Mouse (Mus musculus): ENCODE data around the gene Prss41. TPM values are rescaled to one million over a fixed set of nuclear protein-coding genes. Genes with fewer than 3 reads are reported as not detected.

Prss41 gene
- polyA plus RNA-seq, 1 experiment from 2014 or later, result not detected

GRCm38 (mm10) chr17:23803366-23804041 lies 40.5 kb downstream of the Prss41 start:
- under 1% methylated on average over 55 of the region's 83 CpGs for WGBS
- Histone ChIP-seq H3K4me2 (peak overlapping the region; percentile 92), H3K9me3 (replicated peaks) (no peaks in the 10 kb centered on the region), H3K4me3 (peak overlapping the region; percentile 99), H3K4me1 (replicated peaks) (peaks cover 23% of the 10 kb centered on the region), H3K27me3 (replicated peaks) (no peaks in the 10 kb centered on the region), H3K36me3 (peaks cover 18% of the 10 kb centered on the region), H3K27ac (ENCODE audit: poor library complexity, severe bottlenecking) (peak overlapping the region; percentile 97), H3K9ac (peak overlapping the region; percentile 100)
- ATAC-seq (ENCODE audit: insufficient number of reproducible peaks, low FRiP score), result peak; percentile 81

GRCm38 (mm10) chr17:23802746-23803365 lies 41.1 kb downstream of the Prss41 start:
- H3K4me1 ChIP-seq (replicated peaks), result peaks cover 21% of the 10 kb centered on the region
- peak overlapping the region; percentile 100 for H3K9ac ChIP-seq
- H3K9me3 ChIP-seq (replicated peaks), result no peaks in the 10 kb centered on the region
- peak overlapping the region; percentile 99 for H3K4me3 ChIP-seq
- WGBS, result under 1% methylated on average over 55 of the region's 60 CpGs
- H3K27ac ChIP-seq (ENCODE audit: poor library complexity, severe bottlenecking), result peak overlapping the region; percentile 97
- peak overlapping the region; percentile 92 for H3K4me2 ChIP-seq
- peak; percentile 98 for ATAC-seq (ENCODE audit: insufficient number of reproducible peaks, low FRiP score)
- peaks cover 12% of the 10 kb centered on the region for H3K36me3 ChIP-seq
- H3K27me3 ChIP-seq (replicated peaks), result no peaks in the 10 kb centered on the region

GRCm38 (mm10) chr17:23801627-23802026 lies 42.3 kb downstream of the Prss41 start:
- Histone ChIP-seq H3K4me2 (no peak overlapping the region), H3K9ac (no peak overlapping the region), H3K4me1 (replicated peaks) (peaks cover 9% of the 10 kb centered on the region), H3K27me3 (replicated peaks) (no peaks in the 10 kb centered on the region), H3K36me3 (no peaks in the 10 kb centered on the region), H3K27ac (ENCODE audit: poor library complexity, severe bottlenecking) (no peak overlapping the region), H3K4me3 (no peak overlapping the region), H3K9me3 (replicated peaks) (no peaks in the 10 kb centered on the region)
- WGBS, result 92% methylated on average over 10 of the region's 10 CpGs
- ATAC-seq (ENCODE audit: insufficient number of reproducible peaks, low FRiP score), result no peak

GRCm38 (mm10) chr17:23797316-23797715 lies 46.7 kb downstream of the Prss41 start:
- no peak for ATAC-seq (ENCODE audit: insufficient number of reproducible peaks, low FRiP score)
- Histone ChIP-seq H3K27me3 (replicated peaks) (no peaks in the 10 kb centered on the region), H3K9ac (no peak overlapping the region), H3K4me1 (replicated peaks) (no peaks in the 10 kb centered on the region), H3K4me3 (no peak overlapping the region), H3K27ac (ENCODE audit: poor library complexity, severe bottlenecking) (no peak overlapping the region), H3K9me3 (replicated peaks) (no peaks in the 10 kb centered on the region), H3K4me2 (no peak overlapping the region), H3K36me3 (no peaks in the 10 kb centered on the region)
- 65% methylated on average over 7 of the region's 7 CpGs for WGBS

GRCm38 (mm10) chr17:23795323-23795722 lies 48.6 kb downstream of the Prss41 start:
- no peak for ATAC-seq (ENCODE audit: insufficient number of reproducible peaks, low FRiP score)
- WGBS, result 91% methylated on average over 8 of the region's 8 CpGs
- Histone ChIP-seq H3K4me3 (no peak overlapping the region), H3K36me3 (no peaks in the 10 kb centered on the region), H3K27me3 (replicated peaks) (no peaks in the 10 kb centered on the region), H3K9ac (no peak overlapping the region), H3K27ac (ENCODE audit: poor library complexity, severe bottlenecking) (no peak overlapping the region), H3K4me2 (no peak overlapping the region), H3K9me3 (replicated peaks) (no peaks in the 10 kb centered on the region), H3K4me1 (replicated peaks) (no peaks in the 10 kb centered on the region)

DNA sequence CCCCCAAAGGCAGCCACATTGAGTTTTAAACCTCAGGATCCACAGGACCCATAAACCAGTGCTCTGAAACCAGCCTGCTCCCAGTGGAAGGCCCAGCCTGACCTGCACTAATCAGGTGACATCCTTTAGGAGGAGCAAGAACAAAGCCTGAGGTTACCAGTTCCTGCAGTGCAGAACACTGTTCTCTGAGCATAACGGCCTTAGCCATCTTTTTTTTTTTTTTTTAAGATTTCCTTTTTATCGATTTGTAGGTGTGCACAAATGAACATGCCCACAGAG lies 53.0 kb downstream of the Prss41 start:
- H3K4me2 ChIP-seq, result peak overlapping the region; percentile 76
- peaks cover 13% of the 10 kb centered on the region for H3K4me1 ChIP-seq (replicated peaks)
- H3K36me3 ChIP-seq, result no peaks in the 10 kb centered on the region
- ATAC-seq (ENCODE audit: insufficient number of reproducible peaks, low FRiP score), result peak; percentile 13; the same call in 1 of the 2 replicates
- no peaks in the 10 kb centered on the region for H3K27me3 ChIP-seq (replicated peaks)
- peak overlapping the region; percentile 50 for H3K4me3 ChIP-seq
- H3K9me3 ChIP-seq (replicated peaks), result no peaks in the 10 kb centered on the region
- H3K9ac ChIP-seq, result peak overlapping the region; percentile 83
- no peak overlapping the region for H3K27ac ChIP-seq (ENCODE audit: poor library complexity, severe bottlenecking)
- WGBS, result 60% methylated on average over 2 of the region's 2 CpGs

GRCm38 (mm10) chr17:23790269-23791078 lies 53.5 kb downstream of the Prss41 start, which contains the start of gene Srrm2:
TSS of gene Srrm2 (plus strand) at chr17:23790532.
- Histone ChIP-seq H3K27ac (ENCODE audit: poor library complexity, severe bottlenecking) (peak within 1 kb of the TSS; percentile 81), H3K9ac (peak within 1 kb of the TSS; percentile 83), H3K27me3 (replicated peaks) (no peaks in the 10 kb centered on the region), H3K4me1 (replicated peaks) (peaks cover 13% of the 10 kb centered on the region), H3K4me2 (peak within 1 kb of the TSS; percentile 76), H3K4me3 (peak within 1 kb of the TSS; percentile 50), H3K36me3 (no peaks in the 10 kb centered on the region), H3K9me3 (replicated peaks) (no peaks in the 10 kb centered on the region)
- WGBS, result 2% methylated on average over 29 of the region's 29 CpGs
- ATAC-seq (ENCODE audit: insufficient number of reproducible peaks, low FRiP score), result peak; percentile 60; the same call in 1 of the 2 replicates

DNA sequence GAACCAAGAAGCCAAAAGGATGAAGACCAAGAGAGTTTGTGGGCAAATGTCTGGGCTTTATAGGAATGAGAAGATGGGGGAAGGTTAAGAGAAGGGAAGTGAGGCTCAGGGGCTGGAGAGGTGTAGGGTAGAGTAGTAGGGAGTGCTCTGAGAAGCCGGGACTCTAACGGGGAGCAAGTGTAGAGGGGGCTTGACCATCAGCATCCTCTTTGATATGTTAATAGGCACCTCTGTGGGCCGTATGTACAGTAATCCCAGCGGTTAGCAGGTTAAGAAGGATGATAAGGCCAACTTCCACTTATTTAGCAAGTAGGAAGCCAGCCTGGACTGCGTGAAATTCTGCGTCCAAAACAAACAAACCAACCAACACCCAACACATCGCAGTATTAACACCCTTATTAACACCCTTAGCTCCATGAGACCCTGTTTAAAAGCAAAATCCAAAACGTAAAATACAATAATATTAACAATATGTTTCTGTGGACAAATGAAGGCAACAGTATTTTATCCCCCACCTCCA lies 54.2 kb downstream of the Prss41 start:
- WGBS, result 11% methylated on average over 8 of the region's 8 CpGs
- Histone ChIP-seq H3K9me3 (replicated peaks) (no peaks in the 10 kb centered on the region), H3K4me1 (replicated peaks) (peaks cover 13% of the 10 kb centered on the region), H3K9ac (peak overlapping the region; percentile 83), H3K36me3 (no peaks in the 10 kb centered on the region), H3K27me3 (replicated peaks) (no peaks in the 10 kb centered on the region), H3K4me3 (peak overlapping the region; percentile 50), H3K4me2 (peak overlapping the region; percentile 76), H3K27ac (ENCODE audit: poor library complexity, severe bottlenecking) (peak overlapping the region; percentile 81)
- no peak for ATAC-seq (ENCODE audit: insufficient number of reproducible peaks, low FRiP score)

GRCm38 (mm10) chr17:23788973-23789372 lies 55.0 kb downstream of the Prss41 start:
- Histone ChIP-seq H3K27me3 (replicated peaks) (no peaks in the 10 kb centered on the region), H3K4me2 (no peak overlapping the region), H3K4me1 (replicated peaks) (peaks cover 13% of the 10 kb centered on the region), H3K27ac (ENCODE audit: poor library complexity, severe bottlenecking) (no peak overlapping the region), H3K9me3 (replicated peaks) (no peaks in the 10 kb centered on the region), H3K4me3 (no peak overlapping the region), H3K36me3 (no peaks in the 10 kb centered on the region), H3K9ac (no peak overlapping the region)
- ATAC-seq (ENCODE audit: insufficient number of reproducible peaks, low FRiP score), result no peak
- WGBS, result 77% methylated on average over 4 of the region's 4 CpGs

Data from heart, embryonic 12.5 days (tissue).